Mouse (Mus musculus) lung, embryonic 14.5 days (tissue): Measurements from ENCODE around the gene Smarca4. TPM values are rescaled to one million over a fixed set of nuclear protein-coding genes. Genes with fewer than 3 reads are reported as not detected.
A peak's percentile ranks its signal among the peaks of the same experiment; 100 is the strongest.

Experiments
- ATAC-seq: fragments of 200-750 bp; cut with Nextera tagmentation; 2 replicates; pipeline ENCODE4 v1.8.0; 2017; ENCODE audit warnings: mild to moderate bottlenecking, moderate TSS enrichment, moderate library complexity; ENCODE audit not compliant: insufficient read depth
- DNase-seq: peaks from one replicate; pipeline ENCODE4 v3.0.0-alpha.2; 2015
- H3K27ac ChIP-seq: fragments of 300-500 bp; sonication (generic); 2 replicates; pipeline ENCODE4 v1.5.1; 2014; ENCODE audit warnings: low read depth, mild to moderate bottlenecking, moderate library complexity
- H3K27me3 ChIP-seq: fragments of 300-500 bp; sonication (generic); 2 replicates; pipeline ENCODE4 v1.6.1; 2014; ENCODE audit warnings: low read length, control low read depth; ENCODE audit not compliant: insufficient read depth
- H3K36me3 ChIP-seq: fragments of 300-500 bp; sonication (generic); 2 replicates; pipeline ENCODE4 v1.6.1; 2014; ENCODE audit warnings: control low read depth; ENCODE audit not compliant: insufficient read depth
- H3K4me1 ChIP-seq: fragments of 300-500 bp; sonication (generic); 2 replicates; pipeline ENCODE4 v1.6.1; 2014; ENCODE audit warnings: antibody characterized with exemption, control low read depth; ENCODE audit not compliant: insufficient read depth
- H3K4me2 ChIP-seq: fragments of 300-500 bp; sonication (generic); 2 replicates; pipeline ENCODE4 v1.6.1; 2014; ENCODE audit warnings: mild to moderate bottlenecking
- H3K4me3 ChIP-seq: fragments of 300-500 bp; sonication (generic); 2 replicates; pipeline ENCODE4 v1.5.1; 2014; ENCODE audit warnings: low read depth, low read length
- H3K9ac ChIP-seq: fragments of 300-500 bp; sonication (generic); 2 replicates; pipeline ENCODE4 v1.6.1; 2014
- H3K9me3 ChIP-seq: fragments of 300-500 bp; sonication (generic); 2 replicates; pipeline ENCODE4 v1.6.1; 2016; ENCODE audit warnings: low read depth, low read length, control low read depth
- CTCF ChIP-seq: IDR thresholded peaks from 2 replicates; pipeline ENCODE4 v1.5.1; 2016; ENCODE audit warnings: antibody characterized with exemption, low read depth
- WGBS: fragments of 180-500 bp; shearing (Covaris S2); extraction: QIAGEN DNeasy Blood & Tissue Kit; methylation state at CpG from one replicate; pipeline ENCODE4 v1.1.7; 2014; 5-methylcytosine and 5-hydroxymethylcytosine counted together
- polyA plus RNA-seq: library from polyadenylated mRNA; unstranded; fragments of >200 nt; fragmentation: Nextera tagmentation; extraction: Ambion mirVana; gene quantifications from 2 replicates; pipeline ENCODE4 v1.2.1, GENCODE M21; 2014

Gene Smarca4
- polyA plus RNA-seq, 1 experiment from 2014 or later: 114 TPM

GRCm38 (mm10) chr9:21601722-21602399 is 14.1 kb upstream of the Smarca4 start:
- H3K27ac ChIP-seq: no peak overlapping the region

GRCm38 (mm10) chr9:21604119-21604518 is 11.8 kb upstream of the Smarca4 start:
- no peaks in the 10 kb centered on the region for H3K9me3 ChIP-seq
- H3K4me1 ChIP-seq: no peaks in the 10 kb centered on the region
- no peaks in the 10 kb centered on the region for H3K36me3 ChIP-seq
- no peak overlapping the region for H3K4me2 ChIP-seq
- H3K4me3 ChIP-seq: no peak overlapping the region
- no peak for ATAC-seq
- no peaks in the 10 kb centered on the region for H3K27me3 ChIP-seq
- DNase-seq: no peak
- no peak overlapping the region for H3K27ac ChIP-seq
- no peak overlapping the region for H3K9ac ChIP-seq
- WGBS: 70% methylated on average over 5 of the region's 5 CpGs
- TF ChIP-seq CTCF: no peak

More at GRCm38 (mm10) chr9:21601722-21602399, 14.1 kb upstream of the Smarca4 start:
- WGBS: 46% methylated on average over 10 of the region's 10 CpGs
- Histone ChIP-seq H3K4me1 (no peaks in the 10 kb centered on the region), H3K4me2 (no peak overlapping the region), H3K27me3 (no peaks in the 10 kb centered on the region), H3K9me3 (no peaks in the 10 kb centered on the region), H3K4me3 (no peak overlapping the region), H3K9ac (no peak overlapping the region), H3K36me3 (no peaks in the 10 kb centered on the region)
- ATAC-seq (peak; percentile 66), DNase-seq (peak; percentile 90)
- peak; percentile 88 for TF ChIP-seq CTCF

GRCm38 (mm10) chr9:21605865-21606264 is 10.1 kb upstream of the Smarca4 start:
- ATAC-seq (no peak), DNase-seq (no peak)
- no peak overlapping the region for H3K4me3 ChIP-seq
- no peak overlapping the region for H3K9ac ChIP-seq
- no peak overlapping the region for H3K27ac ChIP-seq
- no peaks in the 10 kb centered on the region for H3K4me1 ChIP-seq
- WGBS: 70% methylated on average over 5 of the region's 5 CpGs
- no peak for TF ChIP-seq CTCF
- no peaks in the 10 kb centered on the region for H3K36me3 ChIP-seq
- no peaks in the 10 kb centered on the region for H3K9me3 ChIP-seq
- no peak overlapping the region for H3K4me2 ChIP-seq
- H3K27me3 ChIP-seq: no peaks in the 10 kb centered on the region

GRCm38 (mm10) chr9:21606648-21607047 is 9.3 kb upstream of the Smarca4 start:
- H3K4me3 ChIP-seq: no peak overlapping the region
- TF ChIP-seq CTCF: no peak
- H3K27me3 ChIP-seq: no peaks in the 10 kb centered on the region
- ATAC-seq: no peak
- H3K4me2 ChIP-seq: no peak overlapping the region
- no peaks in the 10 kb centered on the region for H3K36me3 ChIP-seq
- WGBS: 86% methylated on average over 1 of the region's 1 CpGs
- H3K9ac ChIP-seq: no peak overlapping the region
- no peak overlapping the region for H3K27ac ChIP-seq
- no peaks in the 10 kb centered on the region for H3K9me3 ChIP-seq
- H3K4me1 ChIP-seq: no peaks in the 10 kb centered on the region
- DNase-seq: no peak

GRCm38 (mm10) chr9:21609861-21610260 is 6.1 kb upstream of the Smarca4 start:
- Histone ChIP-seq H3K36me3 (no peaks in the 10 kb centered on the region), H3K9me3 (no peaks in the 10 kb centered on the region), H3K9ac (no peak overlapping the region), H3K27ac (no peak overlapping the region), H3K4me3 (no peak overlapping the region), H3K4me1 (no peaks in the 10 kb centered on the region), H3K4me2 (no peak overlapping the region), H3K27me3 (no peaks in the 10 kb centered on the region)
- DNase-seq: no peak
- 89% methylated on average over 1 of the region's 1 CpGs for WGBS
- no peak for ATAC-seq
- TF ChIP-seq CTCF: no peak

- Histone ChIP-seq H3K27me3 (no peaks in the 10 kb centered on the region), H3K4me2 (peak overlapping the region; percentile 80), H3K9ac (peak overlapping the region; percentile 53), H3K4me3 (peak overlapping the region; percentile 80), H3K27ac (peak overlapping the region; percentile 95), H3K9me3 (no peaks in the 10 kb centered on the region), H3K4me1 (peaks cover 3% of the 10 kb centered on the region; the same call in 1 of the 2 replicates), H3K36me3 (peaks cover 15% of the 10 kb centered on the region; the same call in 1 of the 2 replicates)
- no peak for TF ChIP-seq CTCF
- 75% methylated on average over 15 of the region's 15 CpGs for WGBS
- ATAC-seq (no peak), DNase-seq (no peak)
Observed at GRCm38 (mm10) chr9:21614864-21615616, 929 bp upstream of the Smarca4 start.

- peak overlapping the region; percentile 89 for H3K9ac ChIP-seq
- under 1% methylated on average over 57 of the region's 57 CpGs for whole genome bisulfite sequencing
Observed at GRCm38 (mm10) chr9:21616232-21616781, 338 bp downstream of the Smarca4 start.

More at GRCm38 (mm10) chr9:21616232-21616781, 338 bp downstream of the Smarca4 start:
- peak; percentile 87 for ATAC-seq
- peaks cover 3% of the 10 kb centered on the region; the same call in 1 of the 2 replicates for H3K4me1 ChIP-seq
- peak overlapping the region; percentile 80 for H3K4me3 ChIP-seq
- peaks cover 15% of the 10 kb centered on the region; the same call in 1 of the 2 replicates for H3K36me3 ChIP-seq
- H3K9me3 ChIP-seq: no peaks in the 10 kb centered on the region
- peak overlapping the region; percentile 80 for H3K4me2 ChIP-seq
- H3K27ac ChIP-seq: peak overlapping the region; percentile 95
- DNase-seq: peak; percentile 93
- TF ChIP-seq CTCF: no peak
- H3K27me3 ChIP-seq: no peaks in the 10 kb centered on the region
